Mouse (Mus musculus) heart, embryonic 10.5 days (tissue): ENCODE results near the gene Sptb. TPM values are rescaled to one million over a fixed set of nuclear protein-coding genes. Genes with fewer than 3 reads are reported as not detected.

ENCODE experiments used
- DNase-seq: peaks from one replicate; pipeline ENCODE4 v3.0.0-alpha.2; 2017; ENCODE audit warnings: low spot score
- H3K27ac ChIP-seq: fragments of 300-500 bp; sonication (generic); 2 replicates; pipeline ENCODE4 v1.5.1; 2016; ENCODE audit warnings: mild to moderate bottlenecking
- H3K27me3 ChIP-seq: fragments of 300-500 bp; sonication (generic); 2 replicates; pipeline ENCODE4 v1.6.1; 2016; ENCODE audit warnings: mild to moderate bottlenecking; ENCODE audit not compliant: poor library complexity, insufficient read depth, severe bottlenecking
- H3K36me3 ChIP-seq: fragments of 300-500 bp; sonication (generic); 2 replicates; pipeline ENCODE4 v1.6.1; 2016; ENCODE audit warnings: mild to moderate bottlenecking, moderate library complexity
- H3K4me1 ChIP-seq: fragments of 300-500 bp; sonication (generic); 2 replicates; pipeline ENCODE4 v1.6.1; 2016; ENCODE audit warnings: mild to moderate bottlenecking
- H3K4me3 ChIP-seq: fragments of 300-500 bp; sonication (generic); 2 replicates; pipeline ENCODE4 v1.5.1; 2016; ENCODE audit warnings: mild to moderate bottlenecking, moderate library complexity
- H3K9me3 ChIP-seq: fragments of 300-500 bp; sonication (generic); 2 replicates; pipeline ENCODE4 v1.6.1; 2016; ENCODE audit warnings: mild to moderate bottlenecking, moderate library complexity
- WGBS: fragments of 180-500 bp; shearing (Covaris S2); methylation state at CpG from one replicate; pipeline ENCODE4 v1.1.7; 2016; 5-methylcytosine and 5-hydroxymethylcytosine counted together
- polyA plus RNA-seq: library from polyadenylated mRNA; unstranded; fragments of >200 nt; fragmentation: Nextera tagmentation; extraction: Ambion mirVana; gene quantifications from 2 replicates; pipeline ENCODE4 v1.2.1, GENCODE M21; 2016

The Sptb gene
- polyA plus RNA-seq, 1 experiment from 2014 or later = 11.5 TPM

DNA sequence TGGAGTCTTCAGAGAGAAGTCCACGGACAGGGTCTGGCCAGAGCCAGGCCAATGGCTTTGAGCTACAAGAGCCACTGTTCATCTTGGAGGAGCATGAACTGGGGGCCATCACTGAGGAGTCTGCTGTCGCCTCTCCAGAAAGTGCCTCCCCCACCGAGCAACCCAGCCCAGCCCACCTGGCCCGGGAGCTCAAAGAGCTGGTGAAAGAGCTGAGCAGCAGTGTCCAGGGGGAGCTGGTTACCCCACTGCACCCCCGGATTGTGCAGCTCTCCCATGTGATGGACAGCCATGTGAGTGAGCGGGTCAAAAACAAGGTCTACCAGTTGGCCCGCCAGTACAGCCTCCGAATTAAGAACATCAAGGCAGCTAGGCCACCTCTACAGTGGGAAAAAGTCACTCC lies 133.5 kb downstream of the Sptb start:
- WGBS = 87% methylated on average over 8 of the region's 8 CpGs
- Histone ChIP-seq H3K9me3 (no peaks in the 10 kb centered on the region), H3K4me1 (peaks cover 27% of the 10 kb centered on the region; the same call in 1 of the 2 replicates), H3K4me3 (no peak overlapping the region), H3K27me3 (no peaks in the 10 kb centered on the region), H3K27ac (no peak overlapping the region), H3K36me3 (peaks cover 68% of the 10 kb centered on the region)
- no peak for DNase-seq

DNA sequence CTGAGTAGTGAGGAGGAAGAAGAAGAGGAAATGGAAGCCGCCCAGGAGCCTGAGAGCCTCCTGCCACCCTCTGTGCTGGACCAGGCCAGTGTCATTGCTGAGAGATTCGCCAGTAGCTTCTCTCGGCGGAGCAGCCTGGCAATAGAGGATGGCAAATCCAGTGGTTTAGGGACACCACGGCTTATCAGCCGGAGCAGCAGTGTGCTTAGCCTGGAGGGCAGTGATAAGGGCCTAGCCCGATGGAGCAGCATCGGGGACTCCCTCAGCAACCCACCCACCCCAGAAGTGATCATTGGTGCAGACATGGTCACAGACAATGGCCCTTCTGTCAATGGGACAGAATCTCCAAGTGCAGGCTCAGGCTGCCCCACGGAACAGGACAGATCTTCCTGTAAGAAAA lies 134.3 kb downstream of the Sptb start:
- Histone ChIP-seq H3K27me3 (no peaks in the 10 kb centered on the region), H3K27ac (no peak overlapping the region), H3K4me3 (no peak overlapping the region), H3K9me3 (no peaks in the 10 kb centered on the region), H3K4me1 (peaks cover 31% of the 10 kb centered on the region), H3K36me3 (peaks cover 72% of the 10 kb centered on the region)
- no peak for DNase-seq
- WGBS = 59% methylated on average over 9 of the region's 9 CpGs

DNA sequence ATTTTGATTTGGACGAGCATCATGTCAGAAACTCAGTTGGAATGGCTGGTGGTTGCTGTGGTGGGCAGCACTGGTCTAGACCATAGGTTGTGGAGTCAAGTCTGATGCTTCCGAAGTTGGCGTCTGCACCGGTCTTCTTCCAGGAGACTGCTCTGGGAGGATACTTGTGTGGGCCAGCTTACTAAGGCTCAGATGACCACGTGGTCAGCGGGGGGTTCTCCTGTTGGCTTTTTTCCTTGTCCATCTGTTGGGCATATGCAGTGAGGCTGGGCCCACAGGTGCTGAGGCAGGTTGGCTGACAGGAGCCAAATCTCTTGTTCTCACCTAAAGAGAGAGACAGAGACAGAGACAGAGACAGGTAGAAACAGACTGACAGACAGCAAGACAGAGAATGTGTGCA lies 135.5 kb downstream of the Sptb start:
- H3K36me3 ChIP-seq = peaks cover 73% of the 10 kb centered on the region
- no peak overlapping the region for H3K4me3 ChIP-seq
- no peak for DNase-seq
- peaks cover 37% of the 10 kb centered on the region for H3K4me1 ChIP-seq
- no peaks in the 10 kb centered on the region for H3K27me3 ChIP-seq
- no peaks in the 10 kb centered on the region for H3K9me3 ChIP-seq
- 85% methylated on average over 6 of the region's 6 CpGs for WGBS
- no peak overlapping the region for H3K27ac ChIP-seq

DNA sequence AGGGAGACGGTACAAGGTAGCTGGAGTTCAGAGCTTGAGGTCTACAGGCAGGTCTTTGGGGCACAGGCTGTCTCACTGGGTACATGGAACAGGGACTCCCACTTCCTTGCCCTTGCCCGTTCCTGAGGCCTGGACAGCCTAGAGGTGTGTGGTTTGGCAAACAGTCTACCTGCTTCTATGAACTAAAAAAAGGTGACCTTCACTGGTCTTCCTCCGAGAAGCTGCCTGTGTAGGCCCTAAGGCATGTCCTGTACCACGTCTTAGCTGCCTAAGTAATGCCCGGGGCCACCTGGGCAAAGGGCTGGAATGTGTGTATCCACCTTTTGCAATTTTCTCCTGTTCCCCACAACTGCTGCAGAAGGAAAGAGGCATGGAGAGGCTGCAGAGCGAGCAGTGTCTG lies 137.0 kb downstream of the Sptb start:
- no peaks in the 10 kb centered on the region for H3K27me3 ChIP-seq
- H3K27ac ChIP-seq = no peak overlapping the region
- H3K36me3 ChIP-seq = peaks cover 70% of the 10 kb centered on the region
- no peak for DNase-seq
- H3K4me3 ChIP-seq = no peak overlapping the region
- H3K9me3 ChIP-seq = no peaks in the 10 kb centered on the region
- H3K4me1 ChIP-seq = peaks cover 35% of the 10 kb centered on the region
- 90% methylated on average over 6 of the region's 6 CpGs for WGBS

DNA sequence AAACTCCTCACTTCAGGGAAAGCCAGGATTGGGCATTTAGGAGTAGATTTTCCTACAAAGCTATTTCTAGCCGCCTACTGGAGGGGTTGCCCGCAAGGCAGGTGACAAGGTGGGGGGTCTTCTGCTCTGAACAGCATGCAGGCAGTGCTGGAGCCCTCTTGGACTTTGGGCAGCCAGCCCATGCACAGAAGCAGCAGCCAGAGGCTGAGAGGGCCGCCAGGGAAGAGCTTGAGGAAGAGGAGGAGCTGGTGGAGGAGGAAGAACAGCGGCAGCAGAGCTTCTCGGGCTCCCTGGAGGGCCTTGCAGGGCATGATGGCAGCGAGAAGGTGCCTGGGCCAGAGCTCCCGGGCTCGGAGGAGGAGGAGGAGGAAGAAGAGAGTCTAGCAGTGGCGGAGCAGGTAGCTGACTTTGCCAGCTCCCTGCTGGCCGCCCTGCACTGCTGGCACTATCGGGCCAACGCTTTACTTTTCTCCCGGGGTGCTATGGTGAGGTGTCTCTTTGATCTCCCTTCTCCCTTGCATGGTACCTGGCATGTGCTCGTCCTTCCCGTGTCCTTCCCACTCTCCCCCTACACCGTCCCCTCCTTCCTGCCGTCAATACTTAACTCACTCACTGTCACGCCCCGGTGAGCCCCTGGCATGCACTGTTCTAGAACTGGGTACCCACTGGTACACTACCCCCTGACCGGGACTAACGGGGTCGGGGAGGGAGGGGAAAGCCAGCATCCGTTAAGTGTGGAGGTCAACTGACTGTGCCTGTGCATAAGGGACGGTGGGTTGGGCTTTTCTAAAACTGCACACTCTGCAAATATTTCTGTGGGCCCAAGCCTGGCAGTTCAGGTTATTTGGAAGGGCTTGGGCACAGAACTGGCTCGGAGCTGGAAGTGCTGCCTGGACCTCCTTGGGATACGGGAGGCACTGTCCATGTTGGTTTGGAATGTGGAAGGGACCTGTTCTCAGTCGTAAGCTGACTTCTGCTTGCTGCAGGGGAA lies 137.8 kb downstream of the Sptb start:
- Histone ChIP-seq H3K9me3 (no peaks in the 10 kb centered on the region), H3K4me3 (no peak overlapping the region), H3K27ac (no peak overlapping the region), H3K36me3 (peaks cover 64% of the 10 kb centered on the region), H3K4me1 (peaks cover 35% of the 10 kb centered on the region), H3K27me3 (no peaks in the 10 kb centered on the region)
- 73% methylated on average over 27 of the region's 27 CpGs for WGBS
- no peak for DNase-seq

DNA sequence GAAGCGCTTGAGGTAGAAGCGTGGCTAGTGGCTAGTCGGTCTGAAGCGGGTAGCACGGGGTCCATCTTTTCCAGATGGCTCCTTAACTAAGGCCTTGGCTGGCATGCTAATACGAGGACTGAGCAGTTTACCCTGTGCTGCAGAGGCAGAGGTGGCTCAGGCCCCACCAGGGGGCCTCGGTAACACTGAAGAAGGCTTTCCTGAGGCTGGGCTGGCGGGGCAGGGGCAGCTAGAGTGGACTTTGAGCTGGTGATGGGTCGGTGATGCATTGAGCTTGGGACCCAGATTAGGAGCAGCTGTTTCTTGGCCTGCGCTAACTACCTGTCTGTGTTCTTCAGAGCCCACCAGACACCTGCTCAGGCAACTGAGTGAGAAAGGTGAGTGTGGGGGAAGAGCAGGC lies 139.1 kb downstream of the Sptb start:
- WGBS = 79% methylated on average over 10 of the region's 10 CpGs
- Histone ChIP-seq H3K4me1 (peaks cover 35% of the 10 kb centered on the region), H3K4me3 (no peak overlapping the region), H3K9me3 (no peaks in the 10 kb centered on the region), H3K27ac (peak overlapping the region; percentile 24; the same call in 1 of the 2 replicates), H3K27me3 (no peaks in the 10 kb centered on the region), H3K36me3 (peaks cover 64% of the 10 kb centered on the region)
- DNase-seq = no peak

DNA sequence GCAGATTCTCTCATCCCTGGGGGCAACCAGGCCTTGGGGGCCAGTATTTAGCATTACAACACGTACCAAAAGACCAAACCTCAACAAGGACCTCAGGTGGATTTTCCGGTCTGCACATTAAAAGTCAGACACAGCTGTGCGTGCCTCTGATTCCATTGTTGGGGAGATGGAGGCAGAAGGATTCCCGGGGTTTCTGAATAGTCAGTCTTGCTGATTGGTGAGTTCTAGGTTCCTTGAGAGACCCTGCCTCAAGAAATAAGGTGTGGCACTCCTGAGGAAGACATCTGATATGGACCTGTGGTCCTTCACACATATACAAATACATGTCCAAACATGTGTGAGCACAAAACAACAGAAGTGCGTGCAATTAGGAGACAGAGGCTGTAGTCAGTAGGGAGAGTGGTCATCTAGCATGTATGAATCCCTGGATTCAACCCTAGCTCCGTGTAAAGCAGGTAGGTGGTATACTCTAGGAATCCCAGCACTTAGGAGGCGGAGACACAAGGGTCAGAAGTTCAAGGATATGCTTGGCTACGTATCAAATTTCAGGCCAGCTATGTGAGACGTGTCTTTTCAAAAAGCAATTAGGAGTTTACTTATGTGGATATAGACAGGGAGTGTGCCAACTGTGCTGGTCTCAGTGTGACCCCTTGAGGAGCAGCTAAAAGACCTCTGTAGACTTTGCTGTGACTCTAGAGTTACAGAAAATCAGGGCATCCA lies 140.0 kb downstream of the Sptb start:
- DNase-seq = no peak
- no peaks in the 10 kb centered on the region for H3K27me3 ChIP-seq
- H3K27ac ChIP-seq = 0 out of 2 replicates have a peak overlapping the region, but pooled peaks have one; percentile 24
- H3K4me3 ChIP-seq = no peak overlapping the region
- H3K36me3 ChIP-seq = peaks cover 64% of the 10 kb centered on the region
- no peaks in the 10 kb centered on the region for H3K9me3 ChIP-seq
- WGBS = 74% methylated on average over 9 of the region's 9 CpGs
- H3K4me1 ChIP-seq = peaks cover 30% of the 10 kb centered on the region

DNA sequence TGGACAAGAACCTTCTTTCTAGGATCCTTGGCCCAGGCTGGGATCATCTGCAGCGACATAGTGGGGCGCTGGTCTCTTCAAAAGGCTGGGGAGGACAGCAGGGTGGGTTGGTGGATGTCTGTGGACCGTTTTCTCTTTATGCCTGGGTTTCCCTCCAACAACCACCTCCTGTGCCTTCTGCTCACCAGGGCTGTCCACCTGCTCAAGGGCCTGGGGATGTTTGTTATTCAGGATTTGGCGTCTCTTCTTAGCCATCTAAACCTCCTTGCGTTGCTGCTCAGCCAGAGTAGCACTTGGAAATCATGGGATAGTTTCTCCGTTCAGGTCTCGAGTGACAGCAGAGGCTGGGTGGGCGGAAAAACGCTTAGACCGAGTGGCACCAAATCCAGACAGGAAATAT lies 144.1 kb downstream of the Sptb start:
- H3K36me3 ChIP-seq = peaks cover 71% of the 10 kb centered on the region
- no peak for DNase-seq
- 91% methylated on average over 10 of the region's 10 CpGs for WGBS

DNA sequence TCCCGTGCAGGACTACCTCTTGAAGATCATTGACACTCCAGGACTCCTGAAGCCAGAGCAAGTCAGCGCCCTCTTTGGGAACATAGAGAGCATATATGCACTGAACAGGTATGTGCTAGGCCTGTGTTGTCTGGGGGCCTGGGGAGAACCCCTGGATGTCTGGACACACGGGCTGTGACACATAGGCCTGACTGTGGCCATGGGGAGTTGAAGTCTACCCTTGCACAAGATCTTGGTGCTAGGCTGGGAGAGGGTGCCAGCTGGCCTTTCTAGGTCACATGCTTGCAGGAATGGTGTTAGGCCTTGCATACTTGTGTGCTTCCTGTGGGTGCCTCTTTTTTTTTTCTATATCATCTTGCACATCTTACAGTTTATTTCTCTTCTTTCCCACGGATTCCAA lies 148.2 kb downstream of the Sptb start:
- Histone ChIP-seq H3K27ac (no peak overlapping the region), H3K4me3 (no peak overlapping the region), H3K36me3 (peaks cover 67% of the 10 kb centered on the region), H3K27me3 (no peaks in the 10 kb centered on the region), H3K9me3 (no peaks in the 10 kb centered on the region), H3K4me1 (peaks cover 4% of the 10 kb centered on the region)
- 86% methylated on average over 4 of the region's 4 CpGs for WGBS
- DNase-seq = no peak

More for the DNA sequence above, 144.1 kb downstream of the Sptb start:
- H3K4me1 ChIP-seq = peaks cover 14% of the 10 kb centered on the region
- H3K9me3 ChIP-seq = no peaks in the 10 kb centered on the region
- no peak overlapping the region for H3K27ac ChIP-seq
- H3K27me3 ChIP-seq = no peaks in the 10 kb centered on the region
- H3K4me3 ChIP-seq = no peak overlapping the region

DNA sequence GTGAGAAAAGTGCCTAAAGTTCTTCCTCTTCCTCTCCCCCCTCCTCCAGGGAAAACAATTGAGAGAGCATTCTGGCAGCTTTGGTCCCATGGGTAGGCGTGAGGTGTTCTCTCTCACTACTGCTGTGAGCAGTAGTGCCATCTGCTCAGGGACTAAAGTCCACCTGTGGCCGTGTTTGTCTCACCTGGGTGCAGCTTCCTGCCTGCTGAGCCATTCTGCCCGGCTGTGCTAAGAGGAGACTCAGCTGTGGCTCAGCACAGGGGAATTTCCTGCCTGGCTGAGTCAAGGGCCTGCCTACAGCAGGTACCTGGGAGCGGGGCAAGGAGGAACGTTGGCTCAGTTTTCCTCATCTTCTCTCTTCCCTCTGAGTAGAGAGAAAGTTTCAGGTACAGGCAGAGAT lies 152.1 kb downstream of the Sptb start:
- peaks cover 39% of the 10 kb centered on the region for H3K4me1 ChIP-seq
- no peaks in the 10 kb centered on the region for H3K9me3 ChIP-seq
- 68% methylated on average over 5 of the region's 5 CpGs for WGBS
- H3K36me3 ChIP-seq = peaks cover 28% of the 10 kb centered on the region
- H3K27ac ChIP-seq = no peak overlapping the region
- DNase-seq = no peak
- no peaks in the 10 kb centered on the region for H3K27me3 ChIP-seq
- H3K4me3 ChIP-seq = no peak overlapping the region

DNA sequence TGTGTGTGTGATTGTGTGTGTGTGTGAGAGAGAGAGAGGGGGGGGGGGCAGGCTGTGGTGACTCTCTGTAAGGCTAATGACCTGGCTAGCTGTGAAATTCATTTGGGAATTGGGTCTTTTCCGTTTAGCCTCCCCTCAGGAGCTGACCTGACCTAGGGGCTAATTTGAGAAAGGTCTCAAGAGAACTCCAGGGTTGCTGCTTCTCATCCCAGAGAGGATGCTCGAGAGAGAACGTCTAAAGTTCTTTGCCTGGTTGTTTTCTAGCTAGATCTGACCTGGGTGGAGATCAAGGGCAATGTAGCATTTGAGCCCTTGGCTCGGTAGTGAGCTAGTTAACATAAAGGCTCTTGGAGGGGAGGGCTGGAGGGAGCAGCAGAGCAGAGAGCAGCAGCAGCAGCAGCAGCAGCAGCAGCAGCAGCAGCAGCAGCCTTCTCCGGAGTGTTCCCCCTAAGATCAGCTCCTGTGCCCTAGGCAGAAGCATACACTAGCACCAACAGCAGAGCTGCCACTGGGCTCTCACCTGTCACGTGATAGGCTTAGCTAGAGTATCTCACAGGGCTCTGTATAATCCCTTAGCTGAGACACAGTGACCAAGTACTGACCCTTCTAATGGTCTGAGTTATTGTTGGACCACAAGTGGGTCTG lies 153.5 kb downstream of the Sptb start:
- H3K27me3 ChIP-seq = no peaks in the 10 kb centered on the region
- peaks cover 47% of the 10 kb centered on the region for H3K4me1 ChIP-seq
- WGBS = 19% methylated on average over 6 of the region's 6 CpGs

DNA sequence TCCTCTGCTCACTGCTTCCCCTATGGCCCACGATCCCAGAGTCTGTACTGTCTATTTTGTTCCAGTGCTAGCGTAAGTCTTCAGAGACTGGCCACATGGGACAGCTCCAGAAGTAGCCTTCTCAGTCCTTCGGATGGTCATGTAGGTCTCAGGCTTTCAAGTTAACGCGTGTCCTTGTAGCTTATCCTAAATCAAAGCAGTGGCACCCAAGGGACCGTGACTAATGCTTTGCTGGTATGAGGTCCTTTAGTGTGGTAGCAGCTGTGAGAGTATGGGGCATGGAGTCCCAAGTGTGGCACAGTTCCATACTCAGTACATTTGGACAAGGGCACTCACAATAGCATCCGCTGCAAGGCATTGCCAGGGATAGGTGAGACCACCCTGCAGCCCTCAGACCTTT lies 154.2 kb downstream of the Sptb start:
- H3K9me3 ChIP-seq = no peaks in the 10 kb centered on the region
- peaks cover 52% of the 10 kb centered on the region for H3K4me1 ChIP-seq
- 77% methylated on average over 7 of the region's 7 CpGs for WGBS
- no peak overlapping the region for H3K4me3 ChIP-seq
- H3K36me3 ChIP-seq = peaks cover 14% of the 10 kb centered on the region
- no peak overlapping the region for H3K27ac ChIP-seq
- no peaks in the 10 kb centered on the region for H3K27me3 ChIP-seq
- no peak for DNase-seq

More for the DNA sequence above, 153.5 kb downstream of the Sptb start:
- Histone ChIP-seq H3K27ac (no peak overlapping the region), H3K9me3 (no peaks in the 10 kb centered on the region), H3K4me3 (no peak overlapping the region), H3K36me3 (peaks cover 20% of the 10 kb centered on the region)
- no peak for DNase-seq
